Mouse (Mus musculus): ENCODE measurements at regions not wholly inside any gene's neighbourhood (a gene's known extent, or its start where the extent isn't known, plus 50 kb on each side); places are given as distances from the start of the nearest gene placed in this dataset.

DNA sequence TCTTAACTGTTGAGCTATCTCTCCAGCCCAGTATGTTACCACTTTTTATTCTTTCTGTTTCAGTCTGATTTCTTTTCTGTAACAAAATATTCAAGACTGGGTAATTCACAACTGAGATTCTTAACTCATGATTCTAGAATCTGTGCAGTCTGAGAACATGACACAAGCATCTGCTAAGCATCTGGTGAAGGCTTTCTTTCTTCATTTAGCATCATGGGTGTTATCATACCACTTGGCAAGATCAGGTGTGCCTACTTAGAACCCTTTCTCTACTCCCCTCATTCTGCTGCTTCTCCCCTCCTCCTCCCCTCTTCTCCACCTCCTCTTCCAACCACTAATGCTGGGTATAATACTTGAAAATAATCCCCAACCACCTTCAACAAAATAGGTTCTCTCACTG, 62.1 kb upstream of the Pfn2 start:
- no peak for TF ChIP-seq CTCF (IDR thresholded peaks at IDR 0.05)
- ChIA-PET POLR2A (no interaction called here), CTCF (no interaction called here)
- ATAC-seq: no peak
- in situ Hi-C loops (cut with MboI; ENCODE audit: low pct_unique_long_range_greater_than_20kb): no loop called here
- no peak for DNase-seq (ENCODE audit: low read depth, low spot score)
- H3K27me3 ChIP-seq: no peaks in the 10 kb centered on the region

DNA sequence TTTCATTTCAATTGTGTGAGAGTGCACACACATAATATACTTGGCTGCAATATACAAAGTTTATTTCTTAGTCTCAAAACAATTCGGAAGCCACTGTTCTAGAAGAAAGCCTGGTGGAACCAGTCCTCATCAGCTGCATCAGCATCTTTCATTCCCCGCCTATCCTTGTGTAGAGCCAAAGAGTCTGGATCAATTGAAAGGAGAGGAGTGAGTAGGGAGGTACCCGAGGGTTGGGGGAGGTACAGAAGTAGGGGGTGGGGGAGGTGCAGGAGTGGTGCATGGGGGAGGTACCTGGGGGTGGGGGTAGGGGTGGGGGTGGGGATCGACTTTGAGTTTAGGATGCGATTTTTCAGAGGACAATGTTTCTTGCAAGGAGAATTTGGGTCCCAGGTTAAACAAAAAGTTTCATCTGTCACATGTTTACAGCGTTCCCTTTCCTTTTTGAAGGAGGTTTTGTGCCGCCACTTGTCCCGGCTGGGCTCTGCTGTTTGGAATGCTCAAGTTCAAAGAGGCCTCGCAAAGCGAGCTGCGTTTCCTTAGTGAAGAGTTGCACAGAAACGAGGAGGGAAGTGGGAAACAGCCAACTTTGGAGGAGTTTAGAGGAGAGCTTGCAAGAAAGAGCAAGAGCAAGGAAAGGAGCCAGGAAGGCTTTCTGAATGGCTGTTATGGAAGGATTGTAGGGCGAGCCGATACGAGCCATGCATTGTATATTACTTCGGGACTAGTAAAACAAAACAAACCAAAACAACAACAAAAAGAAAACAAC, 64.1 kb upstream of the Pfn2 start:
- in situ Hi-C loops (cut with MboI; ENCODE audit: low pct_unique_long_range_greater_than_20kb): no loop called here
- DNase-seq (ENCODE audit: low read depth, low spot score): no peak
- no peaks in the 10 kb centered on the region for H3K27me3 ChIP-seq
- ATAC-seq: no peak
- ChIA-PET CTCF (no interaction called here), POLR2A (interaction anchor here (1.2 kb wide), 1 partner anchor 116 kb away, joined by 3 read pairs; no protein-coding TSS in a partner anchor)
- no peak for TF ChIP-seq CTCF (IDR thresholded peaks at IDR 0.05)

DNA sequence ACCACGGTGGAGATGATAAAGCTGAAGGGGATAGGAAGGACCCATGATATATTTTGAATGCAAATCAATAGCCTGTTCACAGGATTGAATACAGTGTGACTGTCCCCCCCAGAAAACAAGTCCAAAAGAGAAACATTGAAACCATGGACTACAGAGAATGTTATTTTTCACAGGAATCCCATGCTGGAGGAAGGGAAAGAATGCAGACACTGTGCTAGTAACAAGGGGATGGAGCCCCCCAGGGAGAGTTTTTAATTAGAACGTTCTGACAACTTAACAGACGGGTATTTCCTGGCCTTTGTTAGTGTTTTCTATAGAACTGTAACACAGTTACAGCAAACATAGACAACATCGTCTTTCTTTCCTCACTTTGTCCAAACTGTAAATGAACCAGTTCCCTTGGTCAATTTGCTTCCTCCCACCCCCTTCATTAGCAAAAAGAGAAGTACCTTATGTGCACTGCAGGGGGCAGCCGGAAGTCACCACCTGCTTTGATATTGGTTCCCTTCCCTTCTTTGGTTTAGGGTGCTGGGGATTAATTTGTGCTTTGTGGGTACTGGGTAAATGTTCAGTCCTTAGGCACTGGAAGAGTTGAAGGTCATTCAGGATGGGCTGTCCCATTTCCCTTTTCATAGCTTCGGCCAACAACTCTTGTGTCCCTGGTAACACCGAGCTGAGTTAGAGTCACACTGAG, 64.9 kb upstream of the Pfn2 start:
- ATAC-seq (no peak), DNase-seq (ENCODE audit: low read depth, low spot score) (no peak)
- in situ Hi-C loops (cut with MboI; ENCODE audit: low pct_unique_long_range_greater_than_20kb): no loop called here
- POLR2A ChIA-PET: no interaction called here
- CTCF ChIA-PET: no interaction called here
- H3K27me3 ChIP-seq: no peaks in the 10 kb centered on the region
- TF ChIP-seq CTCF (IDR thresholded peaks at IDR 0.05): peak; percentile 42

DNA sequence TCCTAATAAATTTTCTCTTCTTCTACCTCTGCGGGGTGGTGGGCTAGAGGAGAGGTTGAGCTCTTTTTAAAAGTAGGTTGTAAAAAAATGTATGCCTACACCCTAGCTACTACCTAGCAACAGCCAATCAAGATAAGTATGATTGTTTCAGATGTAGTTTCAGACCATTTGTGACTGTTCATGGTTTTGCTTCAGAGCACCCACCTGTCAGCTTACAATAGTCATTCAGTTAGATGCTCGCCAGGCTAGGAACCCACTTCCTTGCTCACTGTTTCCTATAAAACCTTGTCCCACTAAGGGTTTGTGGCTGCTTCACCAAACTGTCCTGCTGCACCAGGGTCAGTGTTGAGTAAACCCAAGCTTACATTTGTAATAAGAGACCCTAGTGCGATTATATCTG, 66.8 kb upstream of the Pfn2 start:
- ChIA-PET POLR2A (no interaction called here), CTCF (interaction anchor here (1.6 kb wide), 1 partner anchor 19 kb away, joined by 3 read pairs; no protein-coding TSS in a partner anchor)
- no peaks in the 10 kb centered on the region for H3K27me3 ChIP-seq
- DNase-seq (ENCODE audit: low read depth, low spot score) (no peak), ATAC-seq (no peak)
- TF ChIP-seq CTCF (IDR thresholded peaks at IDR 0.05): no peak
- in situ Hi-C loops (cut with MboI; ENCODE audit: low pct_unique_long_range_greater_than_20kb): no loop called here

DNA sequence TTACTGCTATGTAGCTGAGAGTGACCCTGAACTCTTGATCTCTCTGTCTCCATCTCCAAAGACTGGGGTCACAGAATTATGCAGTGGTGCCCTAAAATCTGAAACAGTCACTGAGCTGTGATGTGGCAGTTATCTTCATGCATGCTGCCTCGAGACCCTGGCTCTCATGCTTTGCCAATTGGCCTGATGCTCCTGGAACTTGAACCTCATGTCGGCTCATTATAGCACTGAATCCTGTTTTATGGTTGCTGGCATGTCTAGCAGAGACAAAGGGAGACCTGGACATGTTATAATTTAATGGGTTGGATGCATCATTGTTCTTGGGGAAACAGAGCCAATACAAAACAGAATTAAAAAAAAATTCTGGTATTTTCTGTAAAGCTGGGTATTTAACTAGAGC, 71.0 kb upstream of the Pfn2 start:
- in situ Hi-C loops (cut with MboI; ENCODE audit: low pct_unique_long_range_greater_than_20kb): no loop called here
- POLR2A ChIA-PET: no interaction called here

DNA sequence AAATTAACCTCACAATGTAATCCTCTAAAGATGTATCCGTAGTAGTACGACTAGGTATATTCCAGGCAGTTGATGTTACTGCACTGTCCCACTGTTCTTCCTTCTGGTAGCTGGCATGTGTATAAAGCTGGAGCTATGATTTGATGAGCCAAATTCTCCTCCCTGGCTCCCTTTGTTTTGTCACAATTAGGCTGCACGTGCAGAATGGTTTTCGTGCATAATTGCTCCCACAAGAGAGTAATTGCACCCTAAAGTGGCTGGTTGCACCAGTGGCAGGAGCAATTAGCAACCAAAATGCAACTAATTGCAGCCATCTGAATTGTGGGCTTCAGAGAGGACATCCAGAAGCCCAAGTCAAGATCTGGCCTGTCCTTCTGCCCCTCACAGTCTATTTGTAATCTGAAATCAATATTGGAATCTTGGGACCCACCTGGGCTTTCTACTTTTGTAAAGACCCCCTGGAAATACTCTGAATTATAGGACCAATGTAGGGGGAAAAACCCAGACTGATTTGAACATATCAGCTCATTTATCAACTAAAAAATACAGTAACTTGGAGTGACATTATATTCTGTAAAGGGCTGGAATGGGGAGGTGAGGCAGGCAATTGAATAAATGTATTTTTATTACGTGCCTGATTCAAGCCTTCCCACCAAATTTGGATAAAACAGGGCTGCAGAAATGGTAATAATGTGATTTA, 71.7 kb upstream of the Pfn2 start:
- in situ Hi-C loops (cut with MboI; ENCODE audit: low pct_unique_long_range_greater_than_20kb): no loop called here
- ATAC-seq: no peak
- ChIA-PET POLR2A (interaction anchor here (1.2 kb wide), 1 partner anchor 16 kb away, joined by 3 read pairs; no protein-coding TSS in a partner anchor), CTCF (interaction anchor here (1.3 to 1.8 kb wide), 4 partner anchors 16 to 240 kb away, joined by 3 to 9 read pairs (median 4); no protein-coding TSS in a partner anchor)
- DNase-seq (ENCODE audit: low read depth, low spot score): no peak
- no peaks in the 10 kb centered on the region for H3K27me3 ChIP-seq
- no peak for TF ChIP-seq CTCF (IDR thresholded peaks at IDR 0.05)

More for the DNA sequence above, 71.0 kb upstream of the Pfn2 start:
- TF ChIP-seq CTCF (IDR thresholded peaks at IDR 0.05): no peak
- no peaks in the 10 kb centered on the region for H3K27me3 ChIP-seq
- no peak for ATAC-seq
- CTCF ChIA-PET: interaction anchor here (1.3 to 1.4 kb wide), 2 partner anchors 15 to 241 kb away, joined by 3 to 4 read pairs; no protein-coding TSS in a partner anchor
- DNase-seq (ENCODE audit: low read depth, low spot score): no peak

DNA sequence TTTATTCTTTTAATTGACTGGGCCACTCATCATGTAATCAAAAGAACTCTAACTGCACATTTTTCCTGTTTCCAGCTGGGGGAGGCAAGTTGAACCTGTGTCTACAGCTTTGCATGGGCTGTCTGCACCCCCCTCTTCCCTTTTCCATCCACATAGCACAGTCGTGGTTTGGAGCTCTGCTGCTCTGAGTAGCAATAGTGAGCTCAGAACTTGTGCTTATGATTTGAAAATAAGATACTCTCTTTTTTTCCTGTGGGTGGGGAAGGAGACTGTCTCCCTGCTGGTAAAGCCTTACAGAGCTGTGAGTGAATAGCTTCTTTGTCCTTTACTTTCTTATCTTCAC, 72.2 kb upstream of the Pfn2 start:
- in situ Hi-C loops (cut with MboI; ENCODE audit: low pct_unique_long_range_greater_than_20kb): no loop called here
- no peaks in the 10 kb centered on the region for H3K27me3 ChIP-seq
- POLR2A ChIA-PET: interaction anchor here (1.2 to 1.7 kb wide), 2 partner anchors 13 to 17 kb away, joined by 3 read pairs; no protein-coding TSS in a partner anchor
- DNase-seq (ENCODE audit: low read depth, low spot score): no peak
- CTCF ChIA-PET: interaction anchor here (1.3 to 1.8 kb wide), 5 partner anchors 12 to 240 kb away, joined by 3 to 9 read pairs (median 4); no protein-coding TSS in a partner anchor
- ATAC-seq: no peak
- no peak for TF ChIP-seq CTCF (IDR thresholded peaks at IDR 0.05)

DNA sequence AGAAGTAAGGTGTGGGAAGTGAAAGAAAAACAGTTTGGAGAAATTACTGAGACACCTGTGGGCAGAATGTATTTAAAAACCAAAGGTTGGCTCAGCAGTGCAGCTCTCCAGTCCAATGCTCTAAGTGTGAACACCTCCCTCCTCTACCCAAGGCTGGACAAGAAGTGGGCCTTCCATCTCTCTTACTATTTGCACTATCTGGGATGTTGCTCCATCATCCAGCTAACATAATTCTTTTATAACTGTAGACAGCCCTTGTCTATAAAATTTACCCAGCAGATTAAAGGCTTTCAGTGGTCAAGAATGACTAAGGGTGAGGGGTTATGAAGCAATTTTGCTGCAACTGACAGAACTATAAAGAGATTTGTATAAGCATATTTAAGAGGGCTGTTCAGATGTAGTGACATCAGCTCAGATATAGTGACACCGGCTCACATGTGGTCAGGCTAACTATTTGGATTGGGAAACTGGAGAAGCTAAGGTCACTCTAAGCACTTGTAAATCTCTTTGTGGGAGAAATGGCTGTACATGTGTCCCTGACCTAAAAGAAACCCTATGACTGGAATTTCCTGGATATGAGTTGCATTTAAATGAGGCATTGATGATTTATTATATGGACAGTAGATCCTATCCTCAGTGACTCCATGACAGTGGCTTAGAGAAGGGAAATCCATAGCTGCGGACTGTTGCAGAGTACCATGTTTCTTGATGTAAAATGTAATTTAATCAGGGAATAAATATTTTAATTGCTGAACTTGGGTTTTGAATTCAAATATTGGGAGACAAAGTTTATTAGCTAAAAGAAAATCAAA, 73.4 kb upstream of the Pfn2 start:
- no peaks in the 10 kb centered on the region for H3K27me3 ChIP-seq
- TF ChIP-seq CTCF (IDR thresholded peaks at IDR 0.05): no peak
- in situ Hi-C loops (cut with MboI; ENCODE audit: low pct_unique_long_range_greater_than_20kb): no loop called here
- POLR2A ChIA-PET: interaction anchor here (1.7 kb wide), 1 partner anchor 14 kb away, joined by 3 read pairs; no protein-coding TSS in a partner anchor
- peak; percentile 77 for DNase-seq (ENCODE audit: low read depth, low spot score)
- CTCF ChIA-PET: interaction anchor here (1.1 to 1.8 kb wide), 4 partner anchors 11 to 36 kb away, joined by 3 to 9 read pairs (median 4); no protein-coding TSS in a partner anchor
- peak; percentile 91 for ATAC-seq

DNA sequence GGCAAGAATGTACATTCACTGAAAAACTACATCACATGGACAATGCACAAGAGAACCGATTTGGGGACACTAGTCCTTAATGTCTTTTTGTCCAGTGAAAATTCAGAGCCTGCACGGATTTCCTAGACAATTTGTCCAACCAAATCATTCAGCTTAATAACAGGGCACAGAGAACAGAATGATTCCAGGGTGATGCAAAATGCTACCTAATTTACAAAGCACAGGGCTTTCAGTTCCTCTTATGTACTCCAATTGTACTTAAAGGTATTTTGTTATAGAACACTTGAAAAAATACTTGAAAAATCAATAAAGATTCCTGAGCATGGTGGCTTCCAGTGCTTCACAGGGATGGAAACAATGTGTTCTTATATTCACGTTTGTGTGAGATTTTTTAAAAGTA, 75.2 kb upstream of the Pfn2 start:
- ATAC-seq (no peak), DNase-seq (ENCODE audit: low read depth, low spot score) (no peak)
- no peaks in the 10 kb centered on the region for H3K27me3 ChIP-seq
- no peak for TF ChIP-seq CTCF (IDR thresholded peaks at IDR 0.05)
- POLR2A ChIA-PET: no interaction called here
- CTCF ChIA-PET: interaction anchor here (1.2 to 1.5 kb wide), 3 partner anchors 14 to 195 kb away, joined by 3 to 5 read pairs (median 3); no protein-coding TSS in a partner anchor
- in situ Hi-C loops (cut with MboI; ENCODE audit: low pct_unique_long_range_greater_than_20kb): no loop called here
